Mouse (Mus musculus) CH12F3 (cell line): ENCODE measurements at regions not wholly inside any gene's neighbourhood (a gene's known extent, or its start where the extent isn't known, plus 50 kb on each side); places are given as distances from the start of the nearest gene placed in this dataset.
"Not testable (repeated sequence)": the region's sequence is repeated elsewhere in the genome, so short reads cannot be mapped to it uniquely, and the experiment has no call there.

Source experiments
- in situ Hi-C: fragments of 300-500 bp; cut with MboI; formaldehyde crosslinking; loops from 2 replicates; pipeline ENCODE4 v1.14.3; 2020; ENCODE audit warnings: low sequenced_read_pairs

GRCm38 (mm10) chrX:99732526-99732925, 88.3 kb upstream of the Tmem28 start:
- in situ Hi-C loops: no loop called here

GRCm38 (mm10) chrX:99725101-99725500, 95.7 kb upstream of the Tmem28 start:
- in situ Hi-C loops: no loop called here

- in situ Hi-C loops: no loop called here
These were observed 125.5 kb upstream of the Tmem28 start for GRCm38 (mm10) chrX:99695366-99695765.

GRCm38 (mm10) chrX:99690971-99691370, 129.8 kb upstream of the Tmem28 start:
- in situ Hi-C loops: no loop called here

GRCm38 (mm10) chrX:99689761-99690160, 131.1 kb upstream of the Tmem28 start:
- in situ Hi-C loops: no loop called here

GRCm38 (mm10) chrX:99682491-99682890, 138.3 kb upstream of the Tmem28 start:
- in situ Hi-C loops: not testable (repeated sequence)

- in situ Hi-C loops: no loop called here
These were observed 153.2 kb upstream of the Tmem28 start for GRCm38 (mm10) chrX:99667596-99667995.

GRCm38 (mm10) chrX:99662566-99662965, 158.3 kb upstream of the Tmem28 start:
- in situ Hi-C loops: no loop called here

- in situ Hi-C loops: no loop called here
These were observed 161.2 kb upstream of the Tmem28 start for GRCm38 (mm10) chrX:99659496-99660140.

- in situ Hi-C loops: no loop called here
These were observed 162.9 kb upstream of the Tmem28 start for GRCm38 (mm10) chrX:99657790-99658451.

GRCm38 (mm10) chrX:99656988-99657387, 163.8 kb upstream of the Tmem28 start:
- in situ Hi-C loops: no loop called here

- in situ Hi-C loops: no loop called here
These were observed 161.2 kb upstream of the Pja1 start for GRCm38 (mm10) chrX:99632211-99632775.

GRCm38 (mm10) chrX:99624515-99625179, 153.6 kb upstream of the Pja1 start:
- in situ Hi-C loops: no loop called here

GRCm38 (mm10) chrX:99612130-99612759, 141.2 kb upstream of the Pja1 start:
- in situ Hi-C loops: no loop called here

GRCm38 (mm10) chrX:99610096-99610495, 139.0 kb upstream of the Pja1 start:
- in situ Hi-C loops: no loop called here

- in situ Hi-C loops: no loop called here
These were observed 138.5 kb upstream of the Pja1 start for GRCm38 (mm10) chrX:99609591-99609990.

- in situ Hi-C loops: no loop called here
These were observed 137.2 kb upstream of the Pja1 start for GRCm38 (mm10) chrX:99608284-99608692.

GRCm38 (mm10) chrX:99605084-99605824, 134.2 kb upstream of the Pja1 start:
- in situ Hi-C loops: no loop called here

- in situ Hi-C loops: no loop called here
These were observed 132.6 kb upstream of the Pja1 start for GRCm38 (mm10) chrX:99603714-99604113.

GRCm38 (mm10) chrX:99602268-99602885, 131.3 kb upstream of the Pja1 start:
- in situ Hi-C loops: no loop called here
